Mouse (Mus musculus) midbrain, postnatal 0 days (tissue): ENCODE data around the gene Poc1a. TPM values are rescaled to one million over a fixed set of nuclear protein-coding genes. Genes with fewer than 3 reads are reported as not detected.

Experiments
- ATAC-seq: fragments of 200-750 bp; cut with Nextera tagmentation; 2 replicates; pipeline ENCODE4 v1.8.0; 2017; ENCODE audit warnings: moderate number of reproducible peaks, mild to moderate bottlenecking, moderate TSS enrichment, moderate library complexity; ENCODE audit not compliant: low FRiP score
- DNase-seq: peaks from one replicate; pipeline ENCODE4 v3.0.0-alpha.2; 2015; ENCODE audit warnings: low spot score
- H3K27ac ChIP-seq: fragments of 300-500 bp; sonication (generic); 2 replicates; pipeline ENCODE4 v1.5.1; 2014; ENCODE audit warnings: low read depth, mild to moderate bottlenecking, low read length, mixed read lengths
- H3K27me3 ChIP-seq: fragments of 300-500 bp; sonication (generic); 2 replicates; pipeline ENCODE4 v1.6.1; 2014; ENCODE audit warnings: low read length, control low read depth, mixed read lengths; ENCODE audit not compliant: insufficient read depth
- H3K36me3 ChIP-seq: fragments of 300-500 bp; sonication (generic); 2 replicates; pipeline ENCODE4 v1.6.1; 2014; ENCODE audit warnings: low read length, control low read depth, mixed read lengths; ENCODE audit not compliant: insufficient read depth
- H3K4me1 ChIP-seq: fragments of 300-500 bp; sonication (generic); 2 replicates; pipeline ENCODE4 v1.6.1; 2014; ENCODE audit warnings: mild to moderate bottlenecking, control low read depth, antibody characterized with exemption, low read length, mixed read lengths; ENCODE audit not compliant: insufficient read depth
- H3K4me2 ChIP-seq: fragments of 300-500 bp; sonication (generic); 2 replicates; pipeline ENCODE4 v1.6.1; 2014; ENCODE audit warnings: low read depth, mild to moderate bottlenecking, low read length, mixed read lengths; ENCODE audit not compliant: poor library complexity, severe bottlenecking
- H3K4me3 ChIP-seq: fragments of 300-500 bp; sonication (generic); 2 replicates; pipeline ENCODE4 v1.5.1; 2014; ENCODE audit warnings: low read depth, mild to moderate bottlenecking, low read length, moderate library complexity
- H3K9ac ChIP-seq: fragments of 300-500 bp; sonication (generic); replicated peaks from 2 replicates; pipeline ENCODE4 v1.6.1; 2014; ENCODE audit warnings: mild to moderate bottlenecking, low read length, moderate library complexity, mixed read lengths; ENCODE audit not compliant: poor library complexity, severe bottlenecking
- H3K9me3 ChIP-seq: fragments of 300-500 bp; sonication (generic); 2 replicates; pipeline ENCODE4 v1.6.1; 2016; ENCODE audit warnings: low read length, control low read depth
- CTCF ChIP-seq: IDR thresholded peaks from 2 replicates; pipeline ENCODE4 v1.5.1; 2016; ENCODE audit warnings: antibody characterized with exemption, mild to moderate bottlenecking
- WGBS: fragments of 180-500 bp; shearing (Covaris S2); extraction: QIAGEN DNeasy Blood & Tissue Kit; methylation state at CpG from one replicate; pipeline ENCODE4 v1.1.7; 2014; 5-methylcytosine and 5-hydroxymethylcytosine counted together
- polyA plus RNA-seq: library from polyadenylated mRNA; unstranded; fragments of >200 nt; fragmentation: Nextera tagmentation; extraction: Ambion mirVana; gene quantifications from 2 replicates; pipeline ENCODE4 v1.2.1, GENCODE M21; 2015
- total RNA-seq: library from RNA; depleted of rRNA; stranded (reverse); fragments of >200 nt; gene quantifications from 2 replicates; pipeline ENCODE4 v1.2.3, GENCODE M21; 2014

Gene Poc1a
- total and polyA plus RNA-seq, 2 experiments from 2014 or later = 6.5 to 9.8 TPM

DNA sequence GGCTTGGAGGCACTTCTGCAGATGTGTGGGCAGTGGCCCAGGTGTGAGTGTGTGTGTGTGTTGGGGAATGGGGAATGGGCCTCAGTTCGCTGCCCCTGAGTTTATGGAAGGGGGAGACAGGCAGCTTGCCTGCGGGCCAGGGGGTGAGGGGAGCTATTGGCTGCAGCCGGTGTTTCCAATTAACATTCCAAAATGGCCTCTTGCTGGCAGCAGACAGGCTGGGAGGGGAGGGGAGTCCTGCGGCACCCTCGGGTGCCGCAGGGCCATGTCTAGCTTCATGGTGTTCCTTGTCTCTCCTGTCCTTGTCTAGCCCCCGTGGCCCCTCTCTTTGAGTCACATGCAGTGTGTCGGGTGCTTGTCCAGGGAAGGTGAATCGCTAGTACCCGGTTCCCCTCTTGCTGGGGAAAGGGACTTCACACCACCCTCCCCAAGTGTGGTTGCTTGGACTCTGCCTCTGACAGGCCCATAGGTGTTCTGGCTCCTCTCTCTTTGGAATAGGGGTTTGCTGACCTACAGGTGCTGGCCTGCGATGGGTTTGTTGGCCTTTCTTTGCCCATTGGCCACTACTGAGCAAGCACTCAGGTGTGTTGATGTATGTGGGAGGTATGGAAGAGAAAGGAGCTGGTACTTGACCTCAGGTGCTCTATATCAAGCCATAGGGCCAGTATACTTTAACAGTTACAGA is 89.1 kb downstream of the Poc1a start:
- no peaks in the 10 kb centered on the region for H3K27me3 ChIP-seq
- H3K36me3 ChIP-seq = peaks cover 25% of the 10 kb centered on the region
- DNase-seq (peak; percentile 37), ATAC-seq (no peak)
- peaks cover 18% of the 10 kb centered on the region for H3K4me1 ChIP-seq
- no peaks in the 10 kb centered on the region for H3K9me3 ChIP-seq
- H3K27ac ChIP-seq = peak overlapping the region; percentile 96
- TF ChIP-seq CTCF = no peak
- 4% methylated on average over 11 of the region's 11 CpGs for WGBS
- H3K4me3 ChIP-seq = peak overlapping the region; percentile 87
- peak overlapping the region; percentile 64 for H3K4me2 ChIP-seq
- H3K9ac ChIP-seq = peak overlapping the region; percentile 94

DNA sequence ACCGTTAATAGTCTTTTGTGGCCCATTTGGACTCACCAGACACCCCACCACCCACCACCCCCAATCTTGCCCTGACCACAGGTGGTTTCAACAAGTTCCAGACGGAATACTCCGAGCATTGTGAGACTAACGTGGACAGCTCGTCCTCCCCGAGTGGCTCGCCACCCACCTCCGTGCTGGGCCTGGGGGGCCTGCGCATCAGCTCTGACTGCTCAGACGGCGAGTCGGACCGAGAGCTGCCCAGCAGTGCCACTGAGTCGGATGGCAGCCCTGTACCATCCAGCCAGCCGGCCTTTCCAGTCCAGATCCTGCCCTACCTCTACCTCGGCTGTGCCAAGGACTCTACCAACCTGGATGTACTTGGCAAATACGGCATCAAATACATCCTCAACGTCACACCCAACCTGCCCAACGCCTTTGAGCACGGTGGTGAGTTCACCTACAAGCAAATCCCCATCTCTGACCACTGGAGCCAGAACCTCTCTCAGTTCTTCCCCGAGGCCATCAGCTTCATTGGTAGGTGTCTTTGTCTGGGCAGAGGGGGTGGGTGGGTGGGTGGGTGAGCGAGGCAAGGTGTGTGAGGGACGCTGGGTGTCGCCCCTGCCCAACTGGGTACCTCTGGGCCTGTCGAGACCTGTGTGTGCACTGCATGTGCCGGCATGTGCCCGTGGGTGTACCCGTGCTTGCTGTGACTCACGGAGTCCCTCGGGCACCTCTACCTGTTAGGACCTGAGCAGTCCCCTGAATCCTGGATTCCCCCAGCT is 89.9 kb downstream of the Poc1a start:
- peak overlapping the region; percentile 64 for H3K4me2 ChIP-seq
- no peaks in the 10 kb centered on the region for H3K27me3 ChIP-seq
- peak overlapping the region; percentile 94; the same call in 1 of the 2 replicates for H3K9ac ChIP-seq
- H3K4me3 ChIP-seq = peak overlapping the region; percentile 87
- H3K36me3 ChIP-seq = peaks cover 28% of the 10 kb centered on the region
- WGBS = 84% methylated on average over 30 of the region's 30 CpGs
- H3K9me3 ChIP-seq = no peaks in the 10 kb centered on the region
- H3K27ac ChIP-seq = no peak overlapping the region
- no peak for TF ChIP-seq CTCF
- no peak for ATAC-seq
- no peak for DNase-seq
- H3K4me1 ChIP-seq = peaks cover 18% of the 10 kb centered on the region

- ATAC-seq (no peak), DNase-seq (no peak)
- WGBS = 71% methylated on average over 6 of the region's 6 CpGs
- Histone ChIP-seq H3K4me2 (peak overlapping the region; percentile 64), H3K27ac (no peak overlapping the region), H3K36me3 (peaks cover 28% of the 10 kb centered on the region), H3K4me3 (no peak overlapping the region), H3K9ac (peak overlapping the region; percentile 37), H3K4me1 (peaks cover 18% of the 10 kb centered on the region), H3K27me3 (no peaks in the 10 kb centered on the region), H3K9me3 (no peaks in the 10 kb centered on the region)
- no peak for TF ChIP-seq CTCF
Measured at GRCm38 (mm10) chr9:106371384-106371671, 90.5 kb downstream of the Poc1a start.

GRCm38 (mm10) chr9:106371776-106372175 is 90.9 kb downstream of the Poc1a start:
- ATAC-seq (no peak), DNase-seq (no peak)
- H3K9ac ChIP-seq = peak overlapping the region; percentile 37
- TF ChIP-seq CTCF = no peak
- H3K4me2 ChIP-seq = peak overlapping the region; percentile 64
- peaks cover 18% of the 10 kb centered on the region for H3K4me1 ChIP-seq
- H3K27ac ChIP-seq = no peak overlapping the region
- H3K4me3 ChIP-seq = 0 out of 2 replicates have a peak overlapping the region, but pooled peaks have one; percentile 10
- no peaks in the 10 kb centered on the region for H3K9me3 ChIP-seq
- peaks cover 28% of the 10 kb centered on the region for H3K36me3 ChIP-seq
- H3K27me3 ChIP-seq = no peaks in the 10 kb centered on the region
- WGBS = 37% methylated on average over 6 of the region's 6 CpGs

- no peak for ATAC-seq
- no peak overlapping the region for H3K4me3 ChIP-seq
- DNase-seq = no peak
- peaks cover 37% of the 10 kb centered on the region for H3K36me3 ChIP-seq
- peaks cover 18% of the 10 kb centered on the region for H3K4me1 ChIP-seq
- H3K27me3 ChIP-seq = no peaks in the 10 kb centered on the region
- no peaks in the 10 kb centered on the region for H3K9me3 ChIP-seq
- H3K4me2 ChIP-seq = no peak overlapping the region; the same call in 1 of the 2 replicates
- no peak overlapping the region for H3K27ac ChIP-seq
- no peak for TF ChIP-seq CTCF
- 95% methylated on average over 11 of the region's 11 CpGs for WGBS
- H3K9ac ChIP-seq = no peak overlapping the region
Measured at GRCm38 (mm10) chr9:106372431-106373412, 91.9 kb downstream of the Poc1a start.
